Mouse (Mus musculus): ENCODE measurements around the gene Kcnn1.

- no peak for TF ChIP-seq POLR2A (IDR thresholded peaks at IDR 0.05; ENCODE audit: low read depth, low read length)
- no peak for TF ChIP-seq CTCF (IDR thresholded peaks at IDR 0.05; ENCODE audit: extremely low read depth, insufficient read depth, insufficient read length, insufficient replicate concordance)
These were observed 64.8 kb downstream of the Kcnn1 start for GRCm38 (mm10) chr8:70798281-70798680.
